Mouse (Mus musculus): ENCODE data around the gene Prelp.

Gene Prelp

GRCm38 (mm10) chr1:133899043-133899542 lies 22.1 kb downstream of the Prelp start:
- DNase-seq (ENCODE audit: low spot score in 2 of 2) = no peak

- DNase-seq (ENCODE audit: low spot score in 2 of 2) = no peak
Observed at GRCm38 (mm10) chr1:133897293-133897692, 23.9 kb downstream of the Prelp start.

- no peak for DNase-seq (ENCODE audit: low spot score in 2 of 2)
Observed at GRCm38 (mm10) chr1:133891489-133891888, 29.7 kb downstream of the Prelp start.

- no peak for DNase-seq (ENCODE audit: low spot score in 2 of 2)
Observed at GRCm38 (mm10) chr1:133889949-133890598, 31.1 kb downstream of the Prelp start.

- no peak for DNase-seq (ENCODE audit: low spot score in 2 of 2)
Observed at GRCm38 (mm10) chr1:133887538-133888250, 33.5 kb downstream of the Prelp start.

GRCm38 (mm10) chr1:133887044-133887443 lies 34.2 kb downstream of the Prelp start:
- no peak for DNase-seq (ENCODE audit: low spot score in 2 of 2)

- no peak for DNase-seq (ENCODE audit: low spot score in 2 of 2)
Observed at GRCm38 (mm10) chr1:133886431-133886830, 34.8 kb downstream of the Prelp start.

- DNase-seq (ENCODE audit: low spot score in 2 of 2) = no peak
Observed at GRCm38 (mm10) chr1:133885811-133886210, 35.4 kb downstream of the Prelp start.

GRCm38 (mm10) chr1:133884746-133885145 lies 36.5 kb downstream of the Prelp start:
- no peak for DNase-seq (ENCODE audit: low spot score in 2 of 2)

GRCm38 (mm10) chr1:133884090-133884489 lies 37.1 kb downstream of the Prelp start:
- no peak for DNase-seq (ENCODE audit: low spot score in 2 of 2)

- DNase-seq (ENCODE audit: low spot score in 2 of 2) = no peak
Observed at GRCm38 (mm10) chr1:133882283-133883217, 38.7 kb downstream of the Prelp start.

GRCm38 (mm10) chr1:133881813-133882212 lies 39.4 kb downstream of the Prelp start:
- DNase-seq (ENCODE audit: low spot score in 2 of 2) = no peak

GRCm38 (mm10) chr1:133878825-133879423 lies 42.3 kb downstream of the Prelp start:
- no peak for DNase-seq (ENCODE audit: low spot score in 2 of 2)

- no peak for DNase-seq (ENCODE audit: low spot score in 2 of 2)
Observed at GRCm38 (mm10) chr1:133876936-133877335, 44.3 kb downstream of the Prelp start.

- DNase-seq (ENCODE audit: low spot score in 2 of 2) = no peak
Observed at GRCm38 (mm10) chr1:133873086-133873813, 48.0 kb downstream of the Prelp start.

- DNase-seq (ENCODE audit: low spot score in 2 of 2) = no peak
Observed at GRCm38 (mm10) chr1:133871241-133871640, 50.0 kb downstream of the Prelp start.

- DNase-seq (ENCODE audit: low spot score in 2 of 2) = no peak
Observed at GRCm38 (mm10) chr1:133869221-133869620, 52.0 kb downstream of the Prelp start.

- DNase-seq (ENCODE audit: low spot score in 2 of 2) = no peak
Observed at GRCm38 (mm10) chr1:133863257-133863997, 57.8 kb downstream of the Prelp start.

- no peak for DNase-seq (ENCODE audit: low spot score in 2 of 2)
Observed at GRCm38 (mm10) chr1:133861028-133861427, 60.2 kb downstream of the Prelp start.
